Mouse (Mus musculus) c-Kit-positive CD71-negative TER-119-negative erythroid progenitor cells, embryonic 14.5 days (primary cell): ENCODE measurements around the gene Pick1.
A peak's percentile ranks its signal among the peaks of the same experiment; 100 is the strongest.

ENCODE experiments used
- DNase-seq: peaks from one replicate; pipeline ENCODE4 v3.0.0-alpha.2; 2013; ENCODE audit warnings: low read depth

Pick1 gene

GRCm38 (mm10) chr15:79229058-79229821 is at the start of gene Pick1, which contains the start of gene Gm49486:
Pick1 (plus strand) TSS chr15:79229173.
Gm49486 (plus strand) TSS chr15:79229391.
- peak; percentile 70 for DNase-seq

- DNase-seq, result no peak
These were observed 43.8 kb upstream of the Pick1 start for GRCm38 (mm10) chr15:79185213-79185612.

- DNase-seq, result no peak
These were observed 41.2 kb upstream of the Pick1 start for GRCm38 (mm10) chr15:79187819-79188218.

GRCm38 (mm10) chr15:79191426-79191825 is 37.5 kb upstream of the Pick1 start:
- DNase-seq, result no peak

GRCm38 (mm10) chr15:79192450-79192849 is 36.5 kb upstream of the Pick1 start:
- no peak for DNase-seq

GRCm38 (mm10) chr15:79192885-79193845 is 35.8 kb upstream of the Pick1 start:
- no peak for DNase-seq

GRCm38 (mm10) chr15:79194048-79194447 is 34.9 kb upstream of the Pick1 start:
- no peak for DNase-seq

GRCm38 (mm10) chr15:79194946-79195345 is 34.0 kb upstream of the Pick1 start:
- no peak for DNase-seq

GRCm38 (mm10) chr15:79195492-79195891 is 33.5 kb upstream of the Pick1 start:
- DNase-seq, result no peak

- no peak for DNase-seq
These were observed 29.5 kb upstream of the Pick1 start for GRCm38 (mm10) chr15:79199390-79199976.

- DNase-seq, result no peak
These were observed 27.4 kb upstream of the Pick1 start for GRCm38 (mm10) chr15:79201491-79202150.

GRCm38 (mm10) chr15:79202575-79202974 is 26.4 kb upstream of the Pick1 start:
- no peak for DNase-seq

GRCm38 (mm10) chr15:79208211-79208610 is 20.8 kb upstream of the Pick1 start:
- DNase-seq, result no peak

- no peak for DNase-seq
These were observed 20.1 kb upstream of the Pick1 start for GRCm38 (mm10) chr15:79208758-79209439.

GRCm38 (mm10) chr15:79210357-79210756 is 18.6 kb upstream of the Pick1 start:
- DNase-seq, result no peak

GRCm38 (mm10) chr15:79212750-79213446 is 16.1 kb upstream of the Pick1 start:
- no peak for DNase-seq

GRCm38 (mm10) chr15:79213591-79213990 is 15.4 kb upstream of the Pick1 start:
- DNase-seq, result no peak

- DNase-seq, result no peak
These were observed 12.8 kb upstream of the Pick1 start for GRCm38 (mm10) chr15:79216191-79216590.

- DNase-seq, result no peak
These were observed 9.4 kb upstream of the Pick1 start for GRCm38 (mm10) chr15:79219572-79219971.

GRCm38 (mm10) chr15:79223641-79224040 is 5.3 kb upstream of the Pick1 start:
- no peak for DNase-seq

GRCm38 (mm10) chr15:79224685-79225084 is 4.3 kb upstream of the Pick1 start:
- peak; percentile 89 for DNase-seq
